Mouse (Mus musculus): Measurements from ENCODE around the gene Chil4.

GRCm38 (mm10) chr3:106154413-106154812 lies 64.9 kb downstream of the Chil4 start:
- TF ChIP-seq EP300 (IDR thresholded peaks at IDR 0.05; ENCODE audit: low read depth), result no peak
- TF ChIP-seq CTCF (IDR thresholded peaks at IDR 0.05; ENCODE audit: low read depth), result no peak

Data from liver, postnatal 0 days (tissue).